Mouse (Mus musculus): ENCODE data around the gene Gdf7.

DNA sequence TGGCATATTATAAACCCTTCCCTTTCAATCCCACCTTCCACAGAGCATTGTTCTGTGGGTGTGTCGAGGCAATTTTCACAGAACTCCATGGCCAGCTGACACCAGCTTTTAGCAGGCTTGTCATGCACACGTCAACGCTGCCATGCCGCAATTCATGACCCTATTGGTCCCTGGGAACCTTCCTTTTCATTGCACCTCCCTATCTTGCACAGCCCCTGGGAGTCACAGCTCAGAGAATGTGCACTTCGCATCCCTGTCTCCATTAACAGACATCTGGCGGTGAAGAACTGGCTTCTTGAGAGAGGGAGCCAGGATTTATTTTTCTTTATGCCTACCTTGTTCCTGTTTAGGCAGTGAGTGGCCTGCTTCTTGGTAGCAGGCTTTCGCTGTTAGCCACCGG, 37.2 kb upstream of the Gdf7 start:
- TF ChIP-seq CTCF (IDR thresholded peaks at IDR 0.05; ENCODE audit: extremely low read depth, insufficient read length, insufficient replicate concordance, low read depth, low read length) (no peak), POLR2A (IDR thresholded peaks at IDR 0.05; ENCODE audit: low read depth, low read length) (no peak)

Measured in small intestine, adult 2 months (tissue).